18 mouse cellular contexts compared by ENCODE assay signal in the genomic region with DNA sequence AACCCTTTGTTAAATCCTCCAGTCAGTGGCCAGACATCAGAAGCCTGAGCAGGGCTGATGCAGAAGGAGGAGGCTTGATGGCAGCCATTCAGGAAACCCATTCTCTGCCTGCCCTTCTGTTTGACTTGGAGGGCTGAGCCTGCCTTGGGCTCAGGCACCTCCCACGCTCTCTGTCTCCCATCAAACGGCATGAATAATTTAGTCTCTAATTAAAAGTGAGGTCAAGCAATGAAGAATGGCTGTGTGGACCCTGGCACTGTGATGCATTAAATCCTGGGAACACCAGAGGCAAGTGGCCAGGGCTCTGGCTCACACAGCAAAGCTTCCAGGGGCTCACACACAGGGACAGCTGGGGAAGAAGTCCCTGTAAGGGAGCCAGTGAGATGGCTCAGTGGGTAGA. TPM values are rescaled to one million over a fixed set of nuclear protein-coding genes. Genes with fewer than 3 reads are reported as not detected.
A peak's percentile ranks its signal among the peaks of the same experiment; 100 is the strongest.
DNase-seq lines count a peak whose midpoint lies in the region; ATAC-seq and TF ChIP-seq lines count a peak whose summit lies in the region.
"Had no signal": no experiment of that assay in that cellular context is flagged by ENCODE, and none has a peak within 500 bp of the region (broad histone marks: within the 10 kb centered on the region; RNA-seq: fewer than 3 reads in every experiment).

No protein-coding gene starts in this region.

- no peaks in the 10 kb centered on the region for H3K36me3 ChIP-seq in forebrain, postnatal 0 days (ENCODE audit: insufficient read depth)
- H3K36me3 ChIP-seq in midbrain, embryonic 10.5 days, result no peaks in the 10 kb centered on the region
- H3K36me3 ChIP-seq: intestine, embryonic 15.5 days had no signal

- H3K4me2 ChIP-seq in forebrain, postnatal 0 days (ENCODE audit: low read depth), result no peak overlapping the region
- H3K4me2 ChIP-seq: intestine, embryonic 15.5 days had no signal

- H3K4me1 ChIP-seq in forebrain, postnatal 0 days (ENCODE audit: insufficient read depth), result no peaks in the 10 kb centered on the region
- H3K4me1 ChIP-seq in midbrain, embryonic 10.5 days, result peaks cover 47% of the 10 kb centered on the region
- H3K4me1 ChIP-seq: intestine, embryonic 15.5 days had no signal

- DNase-seq in embryo, embryonic 10.5 days (ENCODE audit: low spot score), result peak; percentile 29
- DNase-seq in embryo, embryonic 11 days, result no peak
- peak; percentile 57 for DNase-seq in Muller cell, postnatal 12 days (ENCODE audit: inconsistent ontology term)
- DNase-seq in forebrain, postnatal 0 days, result peak; percentile 31
- DNase-seq in midbrain, embryonic 10.5 days (ENCODE audit: low spot score), result no peak
- no peak for DNase-seq in ovary, postnatal 36 days (ENCODE audit: low spot score)
- no peak for DNase-seq in urinary bladder, postnatal 10 days (ENCODE audit: low spot score)
- DNase-seq: cerebellum, adult 11 months; gastrocnemius, postnatal 10 days; heart, postnatal 14 days; liver; lung, adult 18-20 months; lung, postnatal 36 days had no signal

- ATAC-seq in forebrain, postnatal 0 days, result peak; percentile 51
- no peak for ATAC-seq in CD4-positive, CD25-positive, alpha-beta regulatory T cell, adult 4 months
- ATAC-seq: intestine, embryonic 15.5 days; Patski had no signal

- WGBS in forebrain, postnatal 0 days, result 11% methylated on average over 2 of the region's 2 CpGs
- WGBS in midbrain, embryonic 10.5 days, result 43% methylated on average over 2 of the region's 2 CpGs

- no peak overlapping the region for H3K4me3 ChIP-seq in forebrain, postnatal 0 days (ENCODE audit: low read depth, low read length)
- H3K4me3 ChIP-seq in midbrain, embryonic 10.5 days, result no peak overlapping the region
- H3K4me3 ChIP-seq: intestine, embryonic 15.5 days had no signal

- no peak for TF ChIP-seq CTCF in forebrain, postnatal 0 days (IDR thresholded peaks at IDR 0.05; ENCODE audit: low read depth)

- H3K27ac ChIP-seq in forebrain, postnatal 0 days (ENCODE audit: low read depth, low read length), result no peak overlapping the region
- peak overlapping the region; percentile 10 for H3K27ac ChIP-seq in midbrain, embryonic 10.5 days (replicated peaks)
- H3K27ac ChIP-seq: intestine, embryonic 15.5 days had no signal

- H3K27me3 ChIP-seq in forebrain, postnatal 0 days (ENCODE audit: insufficient read depth, low read length), result peaks cover 23% of the 10 kb centered on the region
- H3K27me3 ChIP-seq in midbrain, embryonic 10.5 days (ENCODE audit: low read depth, poor library complexity, severe bottlenecking), result peaks cover 72% of the 10 kb centered on the region

- no peaks in the 10 kb centered on the region for H3K9me3 ChIP-seq in forebrain, postnatal 0 days (ENCODE audit: low read length)
- H3K9me3 ChIP-seq in midbrain, embryonic 10.5 days (replicated peaks), result 0 out of 2 replicates have a peak, but pooled peaks cover 5% of the 10 kb centered on the region
- H3K9me3 ChIP-seq: intestine, embryonic 15.5 days had no signal

- H3K9ac ChIP-seq in forebrain, postnatal 0 days, result no peak overlapping the region
- H3K9ac ChIP-seq: intestine, embryonic 15.5 days had no signal

RNA-seq across cellular contexts. Expression of gene Uncx, which starts 24.8 kb away (rescaled TPM):
- total RNA-seq in forebrain, postnatal 0 days (2014; rRNA removed), result 3.4 and 5.8 TPM in 2 replicates
- 0.93 and 2.8 TPM in 2 replicates for polyA plus RNA-seq in forebrain, postnatal 0 days (2015; fragmentation: Nextera tagmentation; extraction: Ambion mirVana)
- polyA plus RNA-seq in midbrain, embryonic 10.5 days (2016; fragmentation: Nextera tagmentation; extraction: Ambion mirVana), result 18.8 and 36.7 TPM in 2 replicates
- not detected for polyA plus RNA-seq in CD4-positive, CD25-positive, alpha-beta regulatory T cell, adult 4 months (2017; shearing (Covaris generic))
- total RNA-seq: common myeloid progenitor, adult 5-6 weeks; gastrocnemius, postnatal 10 days; heart, postnatal 14 days had no signal
- polyA plus RNA-seq: intestine, embryonic 15.5 days; Patski; urinary bladder, adult 2 months had no signal

Comparison
In these comparisons a context has a peak if more than half of its experiments do, and no peak if none do; other contexts are left out.
1. DNase-seq: peak in embryo, embryonic 10.5 days (single experiment), Muller cell, postnatal 12 days (single experiment) and forebrain, postnatal 0 days (single experiment); none in embryo, embryonic 11 days (single experiment), midbrain, embryonic 10.5 days (single experiment), ovary, postnatal 36 days (single experiment) and urinary bladder, postnatal 10 days (single experiment).